Mouse (Mus musculus): ENCODE results near the gene R3hcc1l.
A peak's percentile ranks its signal among the peaks of the same experiment; 100 is the strongest.

Gene R3hcc1l

DNA sequence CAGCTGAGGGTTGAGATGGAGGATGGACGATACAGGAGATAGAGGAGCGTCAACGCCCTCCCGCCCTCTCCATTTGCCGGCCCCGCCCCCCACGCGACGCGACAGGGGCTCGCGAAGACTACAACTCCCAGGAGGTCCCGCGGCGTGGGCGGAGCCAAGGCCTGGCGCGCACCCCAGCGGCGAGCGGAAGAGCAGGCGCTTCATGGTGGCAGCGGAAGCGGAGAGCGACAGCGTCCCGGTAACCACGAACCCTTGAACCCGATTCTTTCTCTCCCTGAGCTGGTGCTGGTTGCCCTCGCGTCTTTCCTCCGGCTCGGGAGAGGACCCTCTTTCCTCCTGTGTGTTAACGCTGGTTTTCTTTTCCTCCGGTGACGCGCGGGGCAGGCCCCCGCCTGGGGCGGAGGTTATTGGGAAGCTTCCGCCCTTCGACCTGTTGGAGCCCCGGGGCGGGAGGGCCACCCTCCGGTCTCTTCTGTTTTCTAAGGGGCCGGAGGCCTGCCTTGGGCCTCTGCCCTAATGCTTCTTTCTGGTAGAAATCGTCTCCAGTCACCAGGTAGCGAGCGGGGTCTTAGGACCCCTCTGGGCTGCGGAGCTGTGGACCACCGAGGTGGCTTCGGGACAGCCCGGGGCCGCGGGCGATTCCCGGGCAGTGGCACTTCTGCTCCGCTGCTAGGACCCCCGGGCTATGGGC, at the start of gene R3hcc1l:
Gene R3hcc1l, plus strand, starts transcription at position 140 of the 691 bp plus-strand sequence.
- Histone ChIP-seq H3K27me3 (ENCODE audit: insufficient read depth, low read length) (no peaks in the 10 kb centered on the region), H3K36me3 (ENCODE audit: insufficient read depth, low read length) (no peaks in the 10 kb centered on the region), H3K4me1 (replicated peaks; ENCODE audit: low read depth, low read length) (peaks cover 37% of the 10 kb centered on the region), H3K4me3 (replicated peaks; ENCODE audit: low read length) (peak within 1 kb of the TSS; percentile 96), H3K9me3 (ENCODE audit: low read length) (no peaks in the 10 kb centered on the region)
- TF ChIP-seq CTCF (conservative IDR thresholded peaks at IDR 0.05; ENCODE audit: low read length) (no peak), POU5F1 (IDR thresholded peaks at IDR 0.05; ENCODE audit: borderline replicate concordance, low read length) (no peak), NANOG (IDR thresholded peaks at IDR 0.05; ENCODE audit: borderline replicate concordance, low read length) (no peak)

DNA sequence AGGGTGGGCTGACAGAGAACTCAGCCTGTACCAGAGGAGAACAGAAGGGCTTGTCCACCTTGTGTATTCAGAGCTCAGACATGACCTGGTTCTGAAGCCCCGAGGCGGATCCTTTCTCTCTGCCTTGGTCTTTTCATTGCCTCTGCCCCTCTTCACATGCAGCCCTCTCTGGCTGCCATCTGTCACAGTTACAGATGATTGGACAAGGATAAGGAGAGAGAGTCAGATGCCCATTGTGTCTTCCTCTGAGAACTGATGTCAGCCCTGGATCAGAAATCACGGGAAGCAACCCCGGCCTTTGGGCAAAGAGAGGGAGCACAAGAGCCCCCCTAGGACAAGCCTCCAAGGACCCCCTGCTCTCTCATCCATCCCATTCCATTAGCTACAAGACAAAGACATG, 47.0 kb upstream of the R3hcc1l start:
- TF ChIP-seq POU5F1 (IDR thresholded peaks at IDR 0.05; ENCODE audit: borderline replicate concordance, low read length) (no peak), CTCF (conservative IDR thresholded peaks at IDR 0.05; ENCODE audit: low read length) (no peak), NANOG (IDR thresholded peaks at IDR 0.05; ENCODE audit: borderline replicate concordance, low read length) (no peak)
- H3K36me3 ChIP-seq (ENCODE audit: insufficient read depth, low read length): no peaks in the 10 kb centered on the region
- H3K9me3 ChIP-seq (ENCODE audit: low read length): no peaks in the 10 kb centered on the region
- no peaks in the 10 kb centered on the region for H3K4me1 ChIP-seq (replicated peaks; ENCODE audit: low read depth, low read length)
- H3K27me3 ChIP-seq (ENCODE audit: insufficient read depth, low read length): peaks cover 26% of the 10 kb centered on the region
- no peak overlapping the region for H3K4me3 ChIP-seq (replicated peaks; ENCODE audit: low read length)

DNA sequence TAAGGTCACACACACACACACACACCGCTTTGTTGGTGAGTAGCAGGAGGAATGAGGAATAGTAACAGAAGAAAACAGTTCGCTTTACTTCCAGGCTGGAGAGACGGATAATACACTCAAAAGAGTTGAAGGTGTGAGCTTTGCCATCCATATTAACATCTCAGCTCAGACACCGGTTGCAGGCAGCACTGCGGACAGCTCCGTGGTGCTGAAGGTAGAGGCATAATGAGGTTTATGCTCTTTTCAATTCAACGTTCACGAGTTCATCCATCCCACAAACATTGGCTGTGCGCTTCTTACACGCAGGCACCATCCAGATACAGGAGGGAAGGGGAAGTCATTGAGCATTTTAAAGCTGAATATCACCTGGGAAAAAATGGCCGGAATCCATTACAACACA, 45.7 kb upstream of the R3hcc1l start:
- no peak for TF ChIP-seq NANOG (IDR thresholded peaks at IDR 0.05; ENCODE audit: borderline replicate concordance, low read length)
- no peaks in the 10 kb centered on the region for H3K9me3 ChIP-seq (ENCODE audit: low read length)
- H3K4me3 ChIP-seq (replicated peaks; ENCODE audit: low read length): no peak overlapping the region
- H3K36me3 ChIP-seq (ENCODE audit: insufficient read depth, low read length): no peaks in the 10 kb centered on the region
- H3K27me3 ChIP-seq (ENCODE audit: insufficient read depth, low read length): peaks cover 26% of the 10 kb centered on the region
- no peaks in the 10 kb centered on the region for H3K4me1 ChIP-seq (replicated peaks; ENCODE audit: low read depth, low read length)

DNA sequence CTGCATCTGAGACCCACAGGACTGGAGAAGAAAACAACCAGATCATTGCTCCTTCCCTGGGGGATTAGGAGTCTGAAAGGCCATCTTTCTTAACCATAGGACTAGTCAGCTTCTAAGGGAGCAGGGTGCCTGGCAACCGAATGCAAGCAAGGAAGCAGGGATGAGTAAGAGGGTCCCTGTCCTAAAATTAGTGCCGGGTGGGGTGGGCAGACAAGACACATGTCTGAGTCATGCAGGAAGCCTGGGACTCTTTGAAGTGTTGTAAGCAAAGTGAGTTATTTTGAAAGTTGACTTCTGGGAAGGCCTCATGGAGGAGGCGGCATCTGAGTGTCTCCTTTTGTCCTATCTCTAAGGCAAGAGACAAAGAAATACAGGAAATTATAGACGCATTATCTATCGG, 40.8 kb upstream of the R3hcc1l start:
- H3K9me3 ChIP-seq (ENCODE audit: low read length): no peaks in the 10 kb centered on the region
- H3K4me3 ChIP-seq (replicated peaks; ENCODE audit: low read length): no peak overlapping the region
- peaks cover 21% of the 10 kb centered on the region for H3K27me3 ChIP-seq (ENCODE audit: insufficient read depth, low read length)
- no peaks in the 10 kb centered on the region for H3K4me1 ChIP-seq (replicated peaks; ENCODE audit: low read depth, low read length)
- H3K36me3 ChIP-seq (ENCODE audit: insufficient read depth, low read length): no peaks in the 10 kb centered on the region
- TF ChIP-seq CTCF (conservative IDR thresholded peaks at IDR 0.05; ENCODE audit: low read length) (no peak), NANOG (IDR thresholded peaks at IDR 0.05; ENCODE audit: borderline replicate concordance, low read length) (no peak), POU5F1 (IDR thresholded peaks at IDR 0.05; ENCODE audit: borderline replicate concordance, low read length) (no peak)

DNA sequence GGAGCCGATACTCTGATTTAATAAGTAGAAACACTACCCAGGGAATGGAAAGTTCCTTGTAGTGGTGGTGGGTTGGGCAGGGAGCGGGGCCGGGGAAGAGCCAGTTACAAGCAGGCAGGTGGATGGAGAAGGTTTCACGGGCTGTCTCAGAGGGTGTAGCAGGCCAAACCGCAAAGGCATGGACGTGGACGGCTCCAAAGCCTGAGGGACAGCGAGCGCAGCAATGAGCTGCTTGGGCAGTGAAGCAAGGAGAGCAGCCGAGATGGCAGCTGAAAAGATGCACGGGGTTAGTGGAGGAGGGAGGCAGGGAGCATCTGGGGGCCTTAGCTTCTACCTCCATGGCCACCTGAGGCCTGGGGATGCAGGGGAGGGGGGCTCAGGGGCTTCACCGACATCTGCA, 40.3 kb upstream of the R3hcc1l start:
- Histone ChIP-seq H3K4me3 (replicated peaks; ENCODE audit: low read length) (no peak overlapping the region), H3K36me3 (ENCODE audit: insufficient read depth, low read length) (no peaks in the 10 kb centered on the region), H3K9me3 (ENCODE audit: low read length) (no peaks in the 10 kb centered on the region), H3K27me3 (ENCODE audit: insufficient read depth, low read length) (peaks cover 24% of the 10 kb centered on the region), H3K4me1 (replicated peaks; ENCODE audit: low read depth, low read length) (no peaks in the 10 kb centered on the region)
- TF ChIP-seq CTCF (conservative IDR thresholded peaks at IDR 0.05; ENCODE audit: low read length) (no peak), NANOG (IDR thresholded peaks at IDR 0.05; ENCODE audit: borderline replicate concordance, low read length) (no peak), POU5F1 (IDR thresholded peaks at IDR 0.05; ENCODE audit: borderline replicate concordance, low read length) (no peak)

DNA sequence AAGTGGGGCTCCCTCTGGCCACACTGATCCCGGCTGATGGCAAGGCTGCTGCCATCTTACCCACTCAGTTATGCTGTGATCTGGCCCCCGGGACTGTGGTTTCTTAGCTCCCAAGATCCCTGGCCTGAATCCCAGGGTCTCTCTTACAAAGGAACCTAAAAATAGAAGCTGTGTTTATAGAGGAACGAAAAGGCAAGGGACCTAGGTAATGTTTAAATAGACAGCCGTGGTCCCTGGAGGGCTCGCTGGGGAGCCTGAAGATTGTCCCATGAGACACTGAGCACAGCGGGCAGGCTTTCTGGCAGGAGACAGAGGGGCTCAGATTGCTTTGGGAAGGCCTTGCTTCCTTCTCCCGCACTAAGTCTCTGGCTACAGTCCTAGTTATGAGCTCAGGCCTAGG, 33.1 kb upstream of the R3hcc1l start:
- H3K27me3 ChIP-seq (ENCODE audit: insufficient read depth, low read length): peaks cover 18% of the 10 kb centered on the region; the same call in 1 of the 2 replicates
- TF ChIP-seq POU5F1 (IDR thresholded peaks at IDR 0.05; ENCODE audit: borderline replicate concordance, low read length) (no peak), CTCF (conservative IDR thresholded peaks at IDR 0.05; ENCODE audit: low read length) (no peak), NANOG (IDR thresholded peaks at IDR 0.05; ENCODE audit: borderline replicate concordance, low read length) (no peak)
- H3K4me1 ChIP-seq (replicated peaks; ENCODE audit: low read depth, low read length): no peaks in the 10 kb centered on the region
- no peak overlapping the region for H3K4me3 ChIP-seq (replicated peaks; ENCODE audit: low read length)
- H3K9me3 ChIP-seq (ENCODE audit: low read length): no peaks in the 10 kb centered on the region
- no peaks in the 10 kb centered on the region for H3K36me3 ChIP-seq (ENCODE audit: insufficient read depth, low read length)

DNA sequence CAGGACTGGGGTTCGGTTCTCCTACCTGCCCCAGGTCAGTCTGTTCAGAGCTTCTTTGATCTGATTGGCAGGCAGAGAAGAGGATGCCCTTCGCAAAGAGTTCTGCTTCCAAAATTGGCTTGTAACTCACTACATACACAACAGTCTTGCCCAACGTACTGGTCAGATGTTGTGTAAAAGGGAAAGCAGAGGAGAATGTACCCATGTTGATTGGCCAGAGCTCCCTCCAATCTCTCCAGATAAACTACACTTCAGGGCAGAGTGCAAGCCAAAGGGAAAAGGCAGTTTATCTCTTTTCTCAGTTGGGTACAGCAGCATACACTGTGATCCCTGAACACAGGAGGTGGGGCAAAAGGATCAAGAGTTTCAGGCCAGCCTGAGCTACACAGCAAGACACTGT, 31.3 kb upstream of the R3hcc1l start:
- Histone ChIP-seq H3K4me1 (replicated peaks; ENCODE audit: low read depth, low read length) (no peaks in the 10 kb centered on the region; the same call in 1 of the 2 replicates), H3K9me3 (ENCODE audit: low read length) (no peaks in the 10 kb centered on the region)

DNA sequence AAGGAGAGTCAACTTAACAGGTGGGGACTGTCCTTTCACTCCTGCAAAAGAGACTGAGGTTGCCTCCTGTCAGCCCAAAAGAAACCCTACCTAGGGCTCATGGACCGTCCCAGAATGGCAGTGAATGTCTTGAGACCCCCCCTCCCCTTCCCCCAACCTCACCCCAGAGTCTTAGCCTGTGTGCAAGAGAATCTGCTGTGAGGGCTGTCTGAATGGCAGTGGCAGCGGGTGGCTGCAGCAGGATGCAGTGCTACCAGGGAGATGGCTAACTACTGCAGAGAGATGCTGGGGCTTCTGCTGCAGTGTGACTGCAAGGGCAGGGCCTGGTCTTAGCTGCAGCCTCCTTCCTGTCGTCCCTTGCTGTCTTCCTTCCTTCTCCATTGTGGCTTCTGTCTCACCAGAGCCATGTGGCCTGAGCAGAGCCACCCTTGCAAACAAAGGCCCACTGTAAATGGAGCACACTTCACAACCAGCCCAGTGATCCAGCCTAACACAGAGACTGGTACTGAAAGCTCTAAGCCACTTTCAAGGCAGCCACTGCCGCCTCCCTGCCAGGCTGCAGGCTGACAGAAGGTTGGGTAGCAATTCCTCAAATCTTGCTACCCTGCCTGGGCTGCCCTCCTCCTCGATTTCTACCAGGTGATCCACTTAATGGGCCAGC, 25.2 kb upstream of the R3hcc1l start:
- Histone ChIP-seq H3K9me3 (ENCODE audit: low read length) (no peaks in the 10 kb centered on the region), H3K4me1 (replicated peaks; ENCODE audit: low read depth, low read length) (peaks cover 12% of the 10 kb centered on the region), H3K27me3 (ENCODE audit: insufficient read depth, low read length) (peaks cover 21% of the 10 kb centered on the region), H3K4me3 (replicated peaks; ENCODE audit: low read length) (peak overlapping the region; percentile 35), H3K36me3 (ENCODE audit: insufficient read depth, low read length) (no peaks in the 10 kb centered on the region)
- TF ChIP-seq POU5F1 (IDR thresholded peaks at IDR 0.05; ENCODE audit: borderline replicate concordance, low read length) (no peak), CTCF (conservative IDR thresholded peaks at IDR 0.05; ENCODE audit: low read length) (no peak), NANOG (IDR thresholded peaks at IDR 0.05; ENCODE audit: borderline replicate concordance, low read length) (no peak)

More for the DNA sequence above, 31.3 kb upstream of the R3hcc1l start:
- peaks cover 27% of the 10 kb centered on the region for H3K27me3 ChIP-seq (ENCODE audit: insufficient read depth, low read length)
- no peak overlapping the region for H3K4me3 ChIP-seq (replicated peaks; ENCODE audit: low read length)
- no peaks in the 10 kb centered on the region for H3K36me3 ChIP-seq (ENCODE audit: insufficient read depth, low read length)
- TF ChIP-seq CTCF (conservative IDR thresholded peaks at IDR 0.05; ENCODE audit: low read length): no peak

DNA sequence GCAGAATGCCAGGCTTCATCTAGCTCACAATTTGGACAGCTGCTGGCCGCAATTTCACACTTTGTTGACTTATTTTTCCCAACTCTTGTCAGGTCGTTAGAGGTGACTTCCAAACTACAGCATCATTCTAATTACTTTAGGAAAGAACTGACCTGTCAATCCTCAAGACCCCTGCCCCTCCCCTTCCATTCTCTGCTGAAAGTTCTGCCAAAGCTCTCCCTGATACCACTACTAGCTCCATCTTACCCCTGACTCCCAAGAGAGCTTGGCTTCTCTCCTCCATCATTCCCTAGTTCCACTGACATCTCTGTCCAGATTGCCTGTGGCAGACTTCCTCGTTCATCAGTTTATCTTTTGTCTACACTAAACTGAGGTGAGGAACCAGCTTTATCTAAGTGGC, 14.4 kb upstream of the R3hcc1l start:
- no peaks in the 10 kb centered on the region for H3K36me3 ChIP-seq (ENCODE audit: insufficient read depth, low read length)
- 0 out of 2 replicates have a peak, but pooled peaks cover 5% of the 10 kb centered on the region for H3K4me1 ChIP-seq (replicated peaks; ENCODE audit: low read depth, low read length)
- no peak overlapping the region for H3K4me3 ChIP-seq (replicated peaks; ENCODE audit: low read length)
- no peaks in the 10 kb centered on the region for H3K9me3 ChIP-seq (ENCODE audit: low read length)
- TF ChIP-seq NANOG (IDR thresholded peaks at IDR 0.05; ENCODE audit: borderline replicate concordance, low read length) (no peak), CTCF (conservative IDR thresholded peaks at IDR 0.05; ENCODE audit: low read length) (no peak), POU5F1 (IDR thresholded peaks at IDR 0.05; ENCODE audit: borderline replicate concordance, low read length) (no peak)
- H3K27me3 ChIP-seq (ENCODE audit: insufficient read depth, low read length): peaks cover 10% of the 10 kb centered on the region
